Mouse (Mus musculus) heart, postnatal 0 days (tissue): ENCODE measurements around the gene Brs3.

Source experiments
- CTCF ChIP-seq: IDR thresholded peaks from 2 replicates; pipeline ENCODE4 v1.5.1; 2016; ENCODE audit warnings: antibody characterized with exemption, control low read depth, low read depth
- EP300 ChIP-seq: IDR thresholded peaks from 2 replicates; pipeline ENCODE4 v1.6.1; 2016; ENCODE audit warnings: antibody characterized with exemption, low read depth

GRCm38 (mm10) chrX:57012891-57013290 is 30.0 kb upstream of the Brs3 start:
- TF ChIP-seq CTCF, result no peak
- TF ChIP-seq EP300, result no peak
